ENCODE assay signal across 24 mouse cellular contexts in genomic region chr5:75266111-75266676, GRCm38 (mm10).
A peak's percentile ranks its signal among the peaks of the same experiment; 100 is the strongest.
DNase-seq lines count a peak whose midpoint lies in the region; ATAC-seq lines count a peak whose summit lies in the region.
"Had no signal": no experiment of that assay in that cellular context is flagged by ENCODE, and none has a peak within 500 bp of the region (broad histone marks: within the 10 kb centered on the region; RNA-seq: fewer than 3 reads in every experiment).

No protein-coding gene starts in this region.

- ATAC-seq in hindbrain, embryonic 14.5 days (ENCODE audit: low FRiP score) = no peak
- ATAC-seq in midbrain, embryonic 16.5 days = peak; percentile 71
- ATAC-seq: CD4-positive, CD25-positive, alpha-beta regulatory T cell, adult 4 months; forebrain, embryonic 14.5 days; intestine, embryonic 15.5 days; liver, postnatal 0 days had no signal

- no peaks in the 10 kb centered on the region for H3K36me3 ChIP-seq in hindbrain, embryonic 10.5 days
- H3K36me3 ChIP-seq in hindbrain, embryonic 14.5 days (replicated peaks; ENCODE audit: control insufficient read depth, insufficient read depth) = no peaks in the 10 kb centered on the region
- no peaks in the 10 kb centered on the region for H3K36me3 ChIP-seq in midbrain, embryonic 10.5 days
- H3K36me3 ChIP-seq in midbrain, embryonic 16.5 days (ENCODE audit: control insufficient read depth, insufficient read depth, low read length) = no peaks in the 10 kb centered on the region
- H3K36me3 ChIP-seq: hindbrain, embryonic 12.5 days; intestine, embryonic 15.5 days; neural tube, embryonic 12.5 days had no signal

- WGBS in hindbrain, embryonic 10.5 days = 79% methylated on average over 7 of the region's 7 CpGs
- 64% methylated on average over 7 of the region's 7 CpGs for WGBS in hindbrain, embryonic 14.5 days
- whole genome bisulfite sequencing in midbrain, embryonic 10.5 days = 83% methylated on average over 7 of the region's 7 CpGs
- 39% methylated on average over 7 of the region's 7 CpGs for WGBS in midbrain, embryonic 16.5 days

- no peak overlapping the region for H3K9ac ChIP-seq in hindbrain, embryonic 14.5 days
- no peak overlapping the region for H3K9ac ChIP-seq in midbrain, embryonic 16.5 days (ENCODE audit: low read depth, low read length)
- H3K9ac ChIP-seq: hindbrain, embryonic 12.5 days; intestine, embryonic 15.5 days; liver, postnatal 0 days; neural tube, embryonic 12.5 days had no signal

- no peak overlapping the region for H3K4me2 ChIP-seq in hindbrain, embryonic 14.5 days (replicated peaks)
- H3K4me2 ChIP-seq in midbrain, embryonic 16.5 days (ENCODE audit: low read length) = no peak overlapping the region
- H3K4me2 ChIP-seq: heart, embryonic 11.5 days; hindbrain, embryonic 12.5 days; intestine, embryonic 15.5 days; liver, embryonic 11.5 days; neural tube, embryonic 12.5 days had no signal

- no peak overlapping the region for H3K4me3 ChIP-seq in hindbrain, embryonic 10.5 days
- H3K4me3 ChIP-seq in hindbrain, embryonic 14.5 days (replicated peaks; ENCODE audit: low read length) = no peak overlapping the region
- no peak overlapping the region for H3K4me3 ChIP-seq in midbrain, embryonic 10.5 days
- H3K4me3 ChIP-seq in midbrain, embryonic 16.5 days (ENCODE audit: low read depth, low read length) = no peak overlapping the region
- H3K4me3 ChIP-seq: hindbrain, embryonic 12.5 days; intestine, embryonic 15.5 days; layer of hippocampus, adult 2 months; neural tube, embryonic 12.5 days had no signal

- no peaks in the 10 kb centered on the region for H3K27me3 ChIP-seq in hindbrain, embryonic 10.5 days (ENCODE audit: insufficient read depth, poor library complexity, severe bottlenecking)
- no peaks in the 10 kb centered on the region for H3K27me3 ChIP-seq in hindbrain, embryonic 14.5 days (ENCODE audit: control insufficient read depth, insufficient read depth, low read length)
- no peaks in the 10 kb centered on the region for H3K27me3 ChIP-seq in midbrain, embryonic 10.5 days (ENCODE audit: low read depth, poor library complexity, severe bottlenecking)
- H3K27me3 ChIP-seq in midbrain, embryonic 16.5 days (ENCODE audit: control insufficient read depth, insufficient read depth, low read depth, low read length) = no peaks in the 10 kb centered on the region
- H3K27me3 ChIP-seq: hindbrain, embryonic 12.5 days; intestine, embryonic 15.5 days; neural tube, embryonic 12.5 days had no signal

- DNase-seq in hindbrain, embryonic 10.5 days (ENCODE audit: low spot score) = no peak
- no peak for DNase-seq in hindbrain, embryonic 14.5 days (ENCODE audit: low spot score)
- DNase-seq in kidney, postnatal 10 days = peak; percentile 41
- no peak for DNase-seq in kidney, postnatal 36 days
- no peak for DNase-seq in midbrain, embryonic 10.5 days (ENCODE audit: low spot score)
- no peak for DNase-seq in cerebellum, adult 11 months
- DNase-seq in urinary bladder, postnatal 25 days (ENCODE audit: low spot score) = no peak
- DNase-seq: adrenal gland, adult 2 months; cerebellum, adult 2 months; kidney, adult 9 months; liver, postnatal 0 days; lung, postnatal 14 days; retina, postnatal 1 day; right cerebral cortex, postnatal 25 days; thymus, postnatal 14 days had no signal

- H3K4me1 ChIP-seq in hindbrain, embryonic 10.5 days (replicated peaks) = peaks cover 10% of the 10 kb centered on the region
- H3K4me1 ChIP-seq in hindbrain, embryonic 14.5 days (replicated peaks; ENCODE audit: control insufficient read depth, insufficient read depth, low read length) = no peaks in the 10 kb centered on the region
- peaks cover 16% of the 10 kb centered on the region for H3K4me1 ChIP-seq in midbrain, embryonic 10.5 days
- H3K4me1 ChIP-seq in midbrain, embryonic 16.5 days (ENCODE audit: control insufficient read depth, insufficient read depth, low read length) = peaks cover 2% of the 10 kb centered on the region; the same call in 1 of the 2 replicates
- H3K4me1 ChIP-seq: intestine, embryonic 15.5 days; neural tube, embryonic 12.5 days had no signal

- peak overlapping the region; percentile 70 for H3K27ac ChIP-seq in hindbrain, embryonic 10.5 days
- H3K27ac ChIP-seq in hindbrain, embryonic 14.5 days = no peak overlapping the region
- peak overlapping the region; percentile 71 for H3K27ac ChIP-seq in midbrain, embryonic 10.5 days (replicated peaks)
- H3K27ac ChIP-seq in midbrain, embryonic 16.5 days (ENCODE audit: low read length) = no peak overlapping the region
- H3K27ac ChIP-seq: hindbrain, embryonic 12.5 days; intestine, embryonic 15.5 days; layer of hippocampus, adult 2 months; neural tube, embryonic 12.5 days had no signal

- 0 out of 2 replicates have a peak, but pooled peaks cover 2% of the 10 kb centered on the region for H3K9me3 ChIP-seq in hindbrain, embryonic 10.5 days
- H3K9me3 ChIP-seq in hindbrain, embryonic 14.5 days (ENCODE audit: control insufficient read depth, low read length) = no peaks in the 10 kb centered on the region
- H3K9me3 ChIP-seq in midbrain, embryonic 10.5 days (replicated peaks) = 0 out of 2 replicates have a peak, but pooled peaks cover 2% of the 10 kb centered on the region
- H3K9me3 ChIP-seq in midbrain, embryonic 16.5 days (replicated peaks; ENCODE audit: control insufficient read depth, low read length, poor library complexity, severe bottlenecking) = peaks cover 3% of the 10 kb centered on the region; the same call in 1 of the 2 replicates
- H3K9me3 ChIP-seq: hindbrain, embryonic 12.5 days; intestine, embryonic 15.5 days; neural tube, embryonic 12.5 days had no signal

Comparison
In these comparisons a context has a peak if more than half of its experiments do, and no peak if none do; other contexts are left out.
1. H3K27ac ChIP-seq: peak in hindbrain, embryonic 10.5 days (single experiment) and midbrain, embryonic 10.5 days (single experiment); none in hindbrain, embryonic 14.5 days (single experiment) and midbrain, embryonic 16.5 days (single experiment).